Mouse (Mus musculus): ENCODE results near the gene Polr2j.

DNA sequence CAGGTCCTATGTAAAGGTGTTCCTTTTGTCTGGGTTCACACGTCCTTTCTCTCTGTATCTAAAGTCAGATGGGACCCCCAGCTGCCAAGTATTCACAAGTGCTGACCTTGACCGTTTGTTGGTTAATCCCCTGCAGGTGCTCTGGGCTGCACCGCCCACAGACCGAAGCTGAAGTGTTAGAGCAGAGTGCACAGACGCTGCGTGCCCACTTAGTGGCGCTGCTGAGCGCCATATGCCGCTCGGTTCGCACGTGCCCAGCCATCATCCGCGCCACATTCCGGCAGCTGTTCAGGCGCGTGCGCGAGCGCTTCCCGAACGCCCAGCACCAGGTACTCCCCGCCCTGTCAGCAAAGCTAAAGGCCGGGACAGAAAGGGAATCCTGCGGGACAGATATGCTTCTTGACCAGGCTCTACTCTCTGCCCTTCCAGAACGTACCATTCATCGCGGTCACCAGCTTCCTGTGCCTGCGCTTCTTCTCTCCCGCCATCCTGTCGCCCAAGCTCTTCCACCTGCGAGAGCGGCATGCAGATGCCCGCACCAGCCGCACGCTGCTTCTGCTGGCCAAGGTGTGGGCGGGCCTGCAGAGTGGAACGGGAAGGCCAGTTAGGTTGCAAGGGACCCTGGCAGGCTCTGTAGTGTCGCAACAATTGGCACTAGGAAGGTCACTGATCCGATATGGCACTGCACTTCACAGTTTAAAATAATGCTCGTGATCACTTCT is 14.2 kb upstream of the Polr2j start:
- TF ChIP-seq CTCF (IDR thresholded peaks at IDR 0.05; ENCODE audit: low read depth) (peak; percentile 89), EP300 (IDR thresholded peaks at IDR 0.05; ENCODE audit: low read depth) (no peak)

All from liver, postnatal 0 days (tissue).